Mouse (Mus musculus): Measurements from ENCODE around the gene Rab19.
"Not testable (repeated sequence)": the region's sequence is repeated elsewhere in the genome, so short reads cannot be mapped to it uniquely, and the experiment has no call there.

The Rab19 gene

DNA sequence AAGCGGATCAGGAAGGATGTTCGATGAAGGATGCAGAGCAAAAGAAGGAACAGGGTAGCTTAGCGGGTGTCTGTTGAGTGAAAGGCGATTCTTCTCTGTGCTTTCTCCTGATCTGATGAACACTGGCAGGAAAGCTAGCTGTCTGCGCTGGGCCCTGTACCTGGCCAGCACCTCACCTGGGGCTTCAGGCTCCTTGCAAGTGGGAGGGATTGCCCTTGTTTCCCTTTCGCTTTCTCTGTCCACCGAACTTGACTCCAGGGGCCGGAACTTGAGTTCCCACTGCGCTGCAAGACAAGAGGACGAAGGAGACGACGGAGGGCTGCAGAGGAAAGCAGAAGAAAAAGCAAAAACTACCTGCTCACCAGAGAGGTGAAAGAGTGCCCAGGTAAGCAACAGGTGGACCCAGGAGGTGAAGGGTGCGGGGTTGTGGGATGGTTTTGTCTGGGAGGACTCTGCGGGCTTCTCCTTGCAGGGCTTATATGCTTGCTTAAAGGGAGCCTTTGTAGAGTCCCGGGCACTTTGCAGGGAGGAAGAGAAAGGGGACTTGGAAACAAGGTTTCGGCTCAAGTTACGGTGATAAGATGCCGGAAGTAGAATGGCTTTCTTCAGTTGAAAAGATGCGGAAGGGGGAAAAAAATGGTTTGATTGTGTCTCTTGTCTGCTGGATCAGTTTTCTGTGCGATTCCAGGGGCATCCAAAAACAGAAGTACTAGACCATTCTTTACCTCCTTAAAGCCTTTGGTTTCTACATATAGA is at the start of gene Rab19:
Gene Rab19 (plus strand): TSS at position 51 of the 756 bp plus-strand sequence.
- in situ Hi-C loops (cut with MboI; ENCODE audit: low pct_unique_long_range_greater_than_20kb in 1 of 2, low sequenced_read_pairs in 2 of 2, unreplicated experiment in 1 of 2), result no loop called here

DNA sequence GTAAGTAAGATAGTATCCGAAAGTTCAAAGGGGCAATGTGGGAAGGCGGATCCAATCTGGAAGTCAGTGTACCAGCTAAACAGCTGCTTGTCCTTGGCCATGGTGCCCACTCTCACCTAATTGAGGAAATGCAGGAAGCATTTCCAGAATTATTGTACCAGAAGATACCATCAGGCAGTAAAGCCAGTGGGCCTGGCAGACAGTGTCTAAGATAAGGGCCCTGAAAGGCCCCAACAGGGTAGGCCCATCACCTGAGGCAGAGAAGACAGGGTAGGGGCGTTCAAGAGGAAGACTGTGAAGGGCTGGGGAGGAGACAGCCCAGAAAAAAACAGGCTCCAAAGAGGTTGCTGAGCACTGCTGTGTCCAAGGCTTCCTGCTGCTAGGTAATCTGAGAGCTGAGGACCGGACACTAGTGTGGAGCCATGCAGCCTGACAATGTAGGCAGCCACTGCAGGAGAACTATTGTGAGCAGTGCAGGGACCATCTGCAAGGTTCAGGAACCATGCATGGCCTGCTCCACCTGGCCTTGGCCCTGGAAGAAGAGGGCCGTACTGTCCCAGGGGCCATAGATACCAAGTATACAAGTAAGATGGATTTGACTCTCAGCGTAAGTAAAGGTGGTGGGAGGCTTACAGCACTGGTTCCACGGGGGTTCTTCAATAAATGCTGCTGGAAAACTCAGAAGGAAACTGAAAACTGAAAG is 48.8 kb upstream of the Rab19 start:
- in situ Hi-C loops (cut with MboI; ENCODE audit: low pct_unique_long_range_greater_than_20kb in 1 of 2, low sequenced_read_pairs in 2 of 2, unreplicated experiment in 1 of 2), result no loop called here

DNA sequence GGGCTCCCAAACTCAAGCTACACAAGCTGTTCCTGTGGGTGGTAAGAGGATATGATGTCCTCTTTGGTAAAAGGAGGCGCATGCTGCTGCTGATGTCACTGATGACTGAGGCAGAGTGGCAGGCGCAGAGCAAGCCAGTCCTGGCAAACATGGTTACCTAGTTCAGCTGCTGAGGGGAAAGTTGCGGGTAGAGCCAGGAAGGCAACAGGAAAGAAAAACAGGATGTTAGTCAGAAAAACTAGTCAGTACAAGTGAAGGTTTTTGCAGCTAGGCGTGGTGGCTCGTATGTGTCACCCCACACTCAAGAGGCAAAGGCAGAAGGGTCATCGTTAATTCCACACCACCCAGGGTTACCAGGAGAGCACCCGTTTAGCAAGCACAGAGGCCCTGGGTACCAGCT is 46.8 kb upstream of the Rab19 start:
- in situ Hi-C loops (cut with MboI; ENCODE audit: low pct_unique_long_range_greater_than_20kb in 1 of 2, low sequenced_read_pairs in 2 of 2, unreplicated experiment in 1 of 2), result no loop called here

GRCm38 (mm10) chr6:39334873-39335272 is 46.1 kb upstream of the Rab19 start:
- in situ Hi-C loops (cut with MboI; ENCODE audit: low pct_unique_long_range_greater_than_20kb in 1 of 2, low sequenced_read_pairs in 2 of 2, unreplicated experiment in 1 of 2), result no loop called here

DNA sequence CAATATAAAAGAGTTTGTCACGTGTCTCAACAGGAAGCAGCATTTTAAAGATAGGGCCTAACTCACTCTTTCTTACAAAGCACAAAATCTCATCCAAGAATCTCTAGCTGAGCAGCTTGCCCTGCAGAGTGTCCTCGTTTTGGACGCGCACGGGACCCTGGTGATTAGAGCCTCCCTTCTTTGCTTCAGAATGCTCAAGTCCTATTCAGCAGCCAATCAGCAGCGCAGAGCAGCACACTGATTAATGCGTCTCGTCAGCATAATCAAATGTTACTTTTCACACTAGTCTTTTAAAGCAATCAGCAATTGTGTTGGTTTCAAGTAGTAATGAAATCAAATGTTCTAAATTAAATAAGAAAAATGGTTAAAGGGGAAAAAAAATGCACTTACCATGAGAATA is 42.6 kb upstream of the Rab19 start:
- in situ Hi-C loops (cut with MboI; ENCODE audit: low pct_unique_long_range_greater_than_20kb in 1 of 2, low sequenced_read_pairs in 2 of 2, unreplicated experiment in 1 of 2), result no loop called here

GRCm38 (mm10) chr6:39341798-39342197 is 39.2 kb upstream of the Rab19 start:
- in situ Hi-C loops (cut with MboI; ENCODE audit: low pct_unique_long_range_greater_than_20kb in 1 of 2, low sequenced_read_pairs in 2 of 2, unreplicated experiment in 1 of 2), result no loop called here

GRCm38 (mm10) chr6:39344020-39344419 is 37.0 kb upstream of the Rab19 start:
- in situ Hi-C loops (cut with MboI; ENCODE audit: low pct_unique_long_range_greater_than_20kb in 1 of 2, low sequenced_read_pairs in 2 of 2, unreplicated experiment in 1 of 2), result no loop called here

GRCm38 (mm10) chr6:39345430-39345829 is 35.5 kb upstream of the Rab19 start:
- in situ Hi-C loops (cut with MboI; ENCODE audit: low pct_unique_long_range_greater_than_20kb in 1 of 2, low sequenced_read_pairs in 2 of 2, unreplicated experiment in 1 of 2), result no loop called here

DNA sequence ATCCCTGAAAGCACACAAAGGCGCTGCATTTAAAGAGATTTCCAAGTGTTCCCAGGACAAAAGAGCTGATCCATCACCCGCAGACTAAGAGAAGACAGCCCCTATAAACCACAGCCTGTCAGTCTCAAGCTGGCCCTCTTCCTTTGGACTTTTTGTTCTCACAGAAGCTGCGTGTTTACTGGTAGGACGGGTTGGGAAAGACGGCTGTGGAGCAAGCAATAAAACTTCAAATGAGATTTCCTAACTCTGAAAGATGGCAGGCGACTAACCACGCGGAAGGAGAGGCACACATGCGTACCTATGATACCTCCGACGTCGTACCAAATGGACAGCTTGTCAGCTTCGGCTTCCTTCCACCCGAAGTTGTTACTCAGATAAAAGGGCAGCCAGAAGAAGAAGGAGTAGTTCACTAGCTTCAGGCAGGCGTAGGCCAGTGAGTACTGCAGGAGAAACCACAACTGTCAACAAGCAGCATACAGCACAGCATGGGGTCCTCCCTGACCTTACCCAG is 33.9 kb upstream of the Rab19 start:
- in situ Hi-C loops (cut with MboI; ENCODE audit: low pct_unique_long_range_greater_than_20kb in 1 of 2, low sequenced_read_pairs in 2 of 2, unreplicated experiment in 1 of 2), result no loop called here

DNA sequence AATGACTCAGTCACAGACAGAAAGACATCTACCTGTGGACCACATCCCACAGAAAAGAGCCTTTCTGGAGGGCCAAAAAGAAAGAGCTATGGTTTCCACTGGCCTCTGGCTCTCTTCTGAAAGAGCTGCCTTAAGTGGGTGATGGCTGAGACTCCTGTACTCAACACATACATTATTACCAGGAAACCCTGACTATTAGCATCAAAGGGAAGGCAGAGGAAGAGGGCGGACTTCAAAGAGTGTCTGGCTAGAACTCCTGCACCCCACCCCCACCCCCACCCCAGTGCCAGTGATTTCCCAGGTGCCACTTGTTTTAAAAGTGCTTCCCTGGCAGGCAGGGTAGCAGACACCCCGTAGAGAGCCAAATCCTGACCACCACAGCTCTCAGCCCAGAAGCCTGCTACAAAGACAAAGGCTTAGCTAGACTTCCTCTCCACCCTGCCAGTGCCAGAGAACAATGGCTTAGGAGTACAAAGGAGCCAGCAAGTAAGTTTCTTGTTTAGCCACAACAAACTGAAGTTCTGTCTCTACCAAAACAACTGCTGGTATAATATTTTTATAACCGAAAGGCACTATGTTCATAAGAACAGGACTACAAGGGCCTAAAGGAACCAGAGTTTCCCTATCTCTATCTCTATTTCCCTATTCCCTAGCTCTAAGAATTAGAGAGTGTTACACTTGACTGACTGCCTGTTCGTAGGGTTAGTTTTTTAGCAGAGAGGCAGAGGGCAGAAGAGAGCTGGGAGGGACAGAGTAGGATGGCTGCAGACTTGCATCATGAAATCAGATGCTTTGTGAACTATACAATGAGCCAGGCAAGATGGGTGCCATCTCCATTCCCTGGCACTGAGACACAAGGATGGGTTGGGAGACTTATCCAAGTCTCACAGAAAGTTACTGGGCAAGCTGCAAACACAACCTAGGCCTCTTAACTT is 32.8 kb upstream of the Rab19 start:
- in situ Hi-C loops (cut with MboI; ENCODE audit: low pct_unique_long_range_greater_than_20kb in 1 of 2, low sequenced_read_pairs in 2 of 2, unreplicated experiment in 1 of 2), result no loop called here

DNA sequence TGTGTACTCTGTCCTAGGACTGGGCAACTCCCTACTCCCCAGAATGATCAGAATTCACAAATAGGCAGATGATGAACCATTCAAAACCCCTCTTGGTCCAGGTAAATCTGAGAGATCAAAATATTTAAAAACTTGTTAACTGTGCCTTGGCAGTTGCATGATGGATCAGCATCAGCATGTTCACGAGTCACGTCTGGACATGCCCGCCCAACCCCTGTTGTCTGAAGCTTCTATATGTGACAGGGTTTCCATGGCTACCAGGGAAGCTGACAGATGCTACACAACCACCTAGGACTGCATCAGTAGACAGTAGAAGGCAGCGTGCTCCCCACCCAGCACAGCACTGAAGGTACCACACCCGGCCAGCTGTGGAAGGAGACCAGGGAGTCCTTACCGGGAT is 32.0 kb upstream of the Rab19 start:
- in situ Hi-C loops (cut with MboI; ENCODE audit: low pct_unique_long_range_greater_than_20kb in 1 of 2, low sequenced_read_pairs in 2 of 2, unreplicated experiment in 1 of 2), result no loop called here

- in situ Hi-C loops (cut with MboI; ENCODE audit: low pct_unique_long_range_greater_than_20kb in 1 of 2, low sequenced_read_pairs in 2 of 2, unreplicated experiment in 1 of 2), result not testable (repeated sequence)
Measured at GRCm38 (mm10) chr6:39359207-39359606, 21.8 kb upstream of the Rab19 start.

GRCm38 (mm10) chr6:39362684-39363083 is 18.3 kb upstream of the Rab19 start:
- in situ Hi-C loops (cut with MboI; ENCODE audit: low pct_unique_long_range_greater_than_20kb in 1 of 2, low sequenced_read_pairs in 2 of 2, unreplicated experiment in 1 of 2), result no loop called here

DNA sequence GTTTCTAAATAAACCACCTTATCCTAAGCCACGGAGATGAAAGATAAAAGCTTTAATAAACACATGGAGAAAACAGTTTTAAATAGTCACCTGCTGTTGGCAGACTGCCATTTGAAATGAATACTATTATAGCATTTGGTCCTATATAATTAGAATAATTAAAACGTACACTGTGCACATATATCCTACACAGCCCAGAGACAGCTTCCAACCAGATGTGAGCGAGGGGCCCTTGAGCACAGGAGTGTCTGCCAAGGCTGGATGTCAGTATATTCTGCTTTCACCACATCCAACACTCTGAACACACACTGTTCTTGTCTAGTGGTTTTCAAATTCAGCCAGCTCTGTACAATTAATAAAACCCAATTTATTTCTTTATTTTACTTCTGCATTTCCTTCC is 11.3 kb upstream of the Rab19 start:
- in situ Hi-C loops (cut with MboI; ENCODE audit: low pct_unique_long_range_greater_than_20kb in 1 of 2, low sequenced_read_pairs in 2 of 2, unreplicated experiment in 1 of 2), result no loop called here

GRCm38 (mm10) chr6:39372042-39372441 is 8.9 kb upstream of the Rab19 start:
- in situ Hi-C loops (cut with MboI; ENCODE audit: low pct_unique_long_range_greater_than_20kb in 1 of 2, low sequenced_read_pairs in 2 of 2, unreplicated experiment in 1 of 2), result no loop called here

- in situ Hi-C loops (cut with MboI; ENCODE audit: low pct_unique_long_range_greater_than_20kb in 1 of 2, low sequenced_read_pairs in 2 of 2, unreplicated experiment in 1 of 2), result no loop called here
Measured at GRCm38 (mm10) chr6:39372727-39373126, 8.2 kb upstream of the Rab19 start.

DNA sequence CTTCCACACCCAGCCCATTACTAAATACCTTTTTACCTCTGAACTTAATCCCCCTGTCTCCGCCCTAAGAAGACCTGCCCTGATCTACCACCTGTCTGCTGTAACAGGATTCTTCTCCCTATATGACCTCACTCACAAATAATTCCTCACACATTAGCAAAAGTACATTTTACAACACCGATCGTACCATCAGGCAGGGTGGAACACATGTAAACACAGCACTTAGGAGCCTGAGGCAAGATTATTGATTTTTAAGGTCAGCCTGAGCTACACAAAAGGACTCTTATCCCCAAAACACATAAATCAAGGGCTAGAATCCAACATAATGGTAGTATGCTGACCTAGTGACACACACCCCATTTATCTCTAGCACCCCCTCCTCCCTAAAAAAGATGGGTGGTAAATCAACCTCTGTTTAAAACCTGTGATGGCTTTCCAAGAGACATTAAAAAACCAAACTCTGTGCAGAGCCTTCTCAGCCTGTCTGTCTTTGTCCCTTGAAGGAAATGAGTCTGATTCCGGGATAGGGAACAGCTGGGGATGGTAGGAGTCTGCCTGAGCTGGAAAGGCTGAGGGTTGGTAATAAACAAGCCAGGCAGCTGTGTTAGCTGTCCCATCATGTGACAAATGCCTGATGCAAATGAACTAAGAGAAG is 7.5 kb upstream of the Rab19 start:
- in situ Hi-C loops (cut with MboI; ENCODE audit: low pct_unique_long_range_greater_than_20kb in 1 of 2, low sequenced_read_pairs in 2 of 2, unreplicated experiment in 1 of 2), result no loop called here

GRCm38 (mm10) chr6:39376775-39377174 is 4.2 kb upstream of the Rab19 start:
- in situ Hi-C loops (cut with MboI; ENCODE audit: low pct_unique_long_range_greater_than_20kb in 1 of 2, low sequenced_read_pairs in 2 of 2, unreplicated experiment in 1 of 2), result no loop called here

All from mouse embryonic stem cell (cell line).